Mouse (Mus musculus): Measurements from ENCODE around the gene Fgf22. TPM values are rescaled to one million over a fixed set of nuclear protein-coding genes. Genes with fewer than 3 reads are reported as not detected.

Fgf22 gene
- polyA plus RNA-seq, 1 experiment from 2014 or later = 0.12 TPM

- ATAC-seq (replicated peaks; ENCODE audit: low FRiP score) = no peak
- H3K9ac ChIP-seq = no peak overlapping the region
- H3K4me1 ChIP-seq = peaks cover 83% of the 10 kb centered on the region
- WGBS = 73% methylated on average over 12 of the region's 12 CpGs
- 0 out of 2 replicates have a peak, but pooled peaks cover 3% of the 10 kb centered on the region for H3K36me3 ChIP-seq
- H3K27ac ChIP-seq = peak overlapping the region; percentile 52
- no peaks in the 10 kb centered on the region for H3K27me3 ChIP-seq
- H3K4me3 ChIP-seq (replicated peaks) = no peak overlapping the region
- H3K9me3 ChIP-seq (replicated peaks) = no peaks in the 10 kb centered on the region
- H3K4me2 ChIP-seq = no peak overlapping the region
Measured at GRCm38 (mm10) chr10:79798289-79798928, 43.5 kb downstream of the Fgf22 start.

DNA sequence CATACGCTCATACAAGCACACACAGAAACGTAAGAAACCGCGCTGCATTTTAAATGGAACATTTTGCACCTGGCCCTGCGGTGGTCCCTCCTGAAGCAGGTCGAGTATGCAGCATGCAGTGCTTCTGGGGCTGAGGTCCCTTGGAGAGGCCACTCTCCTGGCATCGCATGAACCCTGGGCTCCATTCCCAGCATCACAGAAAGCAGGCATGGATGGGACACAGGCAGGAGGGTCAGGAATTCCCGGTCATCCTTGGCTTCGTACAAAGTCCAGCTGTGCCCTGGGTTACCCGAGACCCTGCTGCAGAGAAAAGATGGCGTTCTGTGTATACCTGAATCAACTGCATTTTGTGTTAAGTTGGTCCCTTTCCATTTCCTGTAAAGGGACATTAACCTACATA, 45.6 kb downstream of the Fgf22 start:
- peaks cover 88% of the 10 kb centered on the region for H3K4me1 ChIP-seq

GRCm38 (mm10) chr10:79801837-79802236, 47.0 kb downstream of the Fgf22 start:
- 32% methylated on average over 3 of the region's 3 CpGs for WGBS
- Histone ChIP-seq H3K27ac (peak overlapping the region; percentile 89), H3K9ac (no peak overlapping the region)

More for the DNA sequence above, 45.6 kb downstream of the Fgf22 start:
- Histone ChIP-seq H3K27me3 (no peaks in the 10 kb centered on the region), H3K36me3 (0 out of 2 replicates have a peak, but pooled peaks cover 3% of the 10 kb centered on the region), H3K9me3 (replicated peaks) (no peaks in the 10 kb centered on the region), H3K9ac (no peak overlapping the region), H3K27ac (peak overlapping the region; percentile 43; the same call in 1 of the 2 replicates), H3K4me2 (no peak overlapping the region), H3K4me3 (replicated peaks) (no peak overlapping the region)
- 65% methylated on average over 11 of the region's 11 CpGs for WGBS
- ATAC-seq (replicated peaks; ENCODE audit: low FRiP score) = no peak

GRCm38 (mm10) chr10:79802331-79802971, 47.6 kb downstream of the Fgf22 start:
- ATAC-seq (replicated peaks; ENCODE audit: low FRiP score) = peak; percentile 47
- 30% methylated on average over 11 of the region's 11 CpGs for WGBS
- peaks cover 92% of the 10 kb centered on the region for H3K4me1 ChIP-seq
- peak overlapping the region; percentile 2; the same call in 1 of the 2 replicates for H3K9ac ChIP-seq
- no peak overlapping the region for H3K4me3 ChIP-seq (replicated peaks)
- H3K27ac ChIP-seq = peak overlapping the region; percentile 89
- H3K4me2 ChIP-seq = peak overlapping the region; percentile 20; the same call in 1 of the 2 replicates
- H3K9me3 ChIP-seq (replicated peaks) = no peaks in the 10 kb centered on the region
- peaks cover 8% of the 10 kb centered on the region; the same call in 1 of the 2 replicates for H3K36me3 ChIP-seq
- H3K27me3 ChIP-seq = no peaks in the 10 kb centered on the region

More at GRCm38 (mm10) chr10:79801837-79802236, 47.0 kb downstream of the Fgf22 start:
- Histone ChIP-seq H3K4me3 (replicated peaks) (no peak overlapping the region), H3K27me3 (no peaks in the 10 kb centered on the region), H3K36me3 (0 out of 2 replicates have a peak, but pooled peaks cover 3% of the 10 kb centered on the region), H3K4me1 (peaks cover 92% of the 10 kb centered on the region), H3K9me3 (replicated peaks) (no peaks in the 10 kb centered on the region), H3K4me2 (peak overlapping the region; percentile 20; the same call in 1 of the 2 replicates)
- ATAC-seq (replicated peaks; ENCODE audit: low FRiP score) = 0 out of 2 replicates have a peak, but pooled peaks have one; percentile 19

GRCm38 (mm10) chr10:79803716-79804323, 48.9 kb downstream of the Fgf22 start:
- peak; percentile 57 for ATAC-seq (replicated peaks; ENCODE audit: low FRiP score)
- Histone ChIP-seq H3K4me1 (peaks cover 86% of the 10 kb centered on the region), H3K27me3 (no peaks in the 10 kb centered on the region), H3K9me3 (replicated peaks) (no peaks in the 10 kb centered on the region), H3K36me3 (peaks cover 22% of the 10 kb centered on the region), H3K9ac (0 out of 2 replicates have a peak overlapping the region, but pooled peaks have one; percentile 2), H3K4me3 (replicated peaks) (peak overlapping the region; percentile 9), H3K4me2 (peak overlapping the region; percentile 46), H3K27ac (peak overlapping the region; percentile 89)
- WGBS = 9% methylated on average over 29 of the region's 29 CpGs

DNA sequence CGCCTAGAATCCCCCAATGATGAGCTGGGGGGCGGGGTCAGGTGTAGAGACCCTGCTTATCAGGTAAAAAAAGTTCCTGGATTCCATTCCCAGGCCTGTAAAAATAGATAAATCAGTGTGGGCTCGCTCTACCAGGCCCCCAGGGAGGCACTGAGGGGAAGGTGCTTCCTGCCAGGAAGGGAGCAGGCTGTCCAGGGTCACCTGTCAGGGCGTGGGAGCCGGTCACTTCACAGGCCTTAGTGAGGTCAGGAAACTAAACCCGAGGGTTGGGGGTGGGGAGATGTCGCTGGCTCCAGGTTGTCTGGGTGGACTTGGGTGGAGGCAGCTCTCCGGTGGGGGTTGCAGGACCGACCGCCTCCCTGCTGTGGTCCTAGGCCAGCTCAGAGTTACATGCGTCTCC, 50.8 kb downstream of the Fgf22 start:
- Histone ChIP-seq H3K27me3 (no peaks in the 10 kb centered on the region), H3K4me1 (peaks cover 75% of the 10 kb centered on the region), H3K4me2 (peak overlapping the region; percentile 7; the same call in 1 of the 2 replicates), H3K9me3 (replicated peaks) (no peaks in the 10 kb centered on the region), H3K4me3 (replicated peaks) (no peak overlapping the region), H3K36me3 (peaks cover 40% of the 10 kb centered on the region), H3K9ac (no peak overlapping the region), H3K27ac (peak overlapping the region; percentile 89)
- WGBS = 20% methylated on average over 11 of the region's 11 CpGs
- peak; percentile 30 for ATAC-seq (replicated peaks; ENCODE audit: low FRiP score)

DNA sequence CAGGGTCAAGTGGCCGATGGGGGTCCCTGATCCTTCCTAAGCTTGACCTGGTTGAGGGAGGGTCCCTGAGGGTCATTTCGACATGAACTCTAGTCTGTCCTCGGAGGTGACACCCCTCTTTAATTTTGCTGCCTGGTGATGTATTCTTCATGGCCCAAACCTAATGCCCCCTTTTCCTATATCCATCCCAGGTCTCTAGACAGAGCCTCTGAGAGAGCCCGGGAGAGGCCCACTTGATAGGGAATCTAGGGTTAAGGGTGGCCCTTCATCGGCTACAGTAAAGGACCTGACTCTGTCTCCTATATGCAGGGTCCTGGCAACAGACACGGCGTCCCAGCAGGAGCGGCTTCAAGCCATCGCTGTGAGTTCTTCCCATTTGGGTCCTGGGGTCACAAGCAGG, 51.5 kb downstream of the Fgf22 start:
- H3K36me3 ChIP-seq = peaks cover 43% of the 10 kb centered on the region
- H3K4me2 ChIP-seq = no peak overlapping the region
- 72% methylated on average over 9 of the region's 9 CpGs for WGBS
- peaks cover 68% of the 10 kb centered on the region for H3K4me1 ChIP-seq
- no peak overlapping the region for H3K9ac ChIP-seq
- H3K4me3 ChIP-seq (replicated peaks) = no peak overlapping the region
- H3K27me3 ChIP-seq = no peaks in the 10 kb centered on the region
- H3K27ac ChIP-seq = peak overlapping the region; percentile 89; the same call in 1 of the 2 replicates
- no peaks in the 10 kb centered on the region for H3K9me3 ChIP-seq (replicated peaks)
- no peak for ATAC-seq (replicated peaks; ENCODE audit: low FRiP score)

- H3K4me1 ChIP-seq = peaks cover 64% of the 10 kb centered on the region
- no peak overlapping the region for H3K4me3 ChIP-seq (replicated peaks)
- H3K9me3 ChIP-seq (replicated peaks) = no peaks in the 10 kb centered on the region
- H3K4me2 ChIP-seq = no peak overlapping the region
- WGBS = 74% methylated on average over 10 of the region's 10 CpGs
- peaks cover 49% of the 10 kb centered on the region for H3K36me3 ChIP-seq
- ATAC-seq (replicated peaks; ENCODE audit: low FRiP score) = no peak
- H3K27ac ChIP-seq = peak overlapping the region; percentile 80
- no peaks in the 10 kb centered on the region for H3K27me3 ChIP-seq
- H3K9ac ChIP-seq = no peak overlapping the region
Measured at GRCm38 (mm10) chr10:79806972-79807371, 52.1 kb downstream of the Fgf22 start.

DNA sequence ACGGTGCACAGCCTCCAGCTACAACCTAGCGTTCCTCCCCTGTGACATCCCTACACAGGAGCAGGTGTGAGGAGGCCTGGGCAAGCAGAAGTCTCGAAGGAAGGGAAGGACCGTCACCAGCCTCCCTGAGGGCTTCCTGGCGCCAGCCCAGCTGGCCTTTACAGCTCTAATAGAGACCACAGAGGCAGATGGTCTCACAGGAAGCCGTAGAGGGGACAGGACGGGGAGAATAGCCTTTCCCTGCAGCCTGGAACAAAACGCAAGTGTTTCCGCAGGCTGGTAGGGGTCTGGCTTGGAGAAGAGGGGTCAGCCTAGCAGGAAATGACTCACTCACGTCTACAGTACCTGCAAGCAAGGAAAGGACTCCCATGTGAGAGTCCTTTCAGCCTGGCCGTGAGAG, 53.0 kb downstream of the Fgf22 start:
- H3K9ac ChIP-seq = no peak overlapping the region
- ATAC-seq (replicated peaks; ENCODE audit: low FRiP score) = no peak

More for the DNA sequence above, 53.0 kb downstream of the Fgf22 start:
- Histone ChIP-seq H3K4me3 (replicated peaks) (no peak overlapping the region), H3K36me3 (peaks cover 55% of the 10 kb centered on the region), H3K27ac (peak overlapping the region; percentile 80), H3K4me1 (peaks cover 62% of the 10 kb centered on the region), H3K4me2 (no peak overlapping the region), H3K9me3 (replicated peaks) (no peaks in the 10 kb centered on the region), H3K27me3 (no peaks in the 10 kb centered on the region)
- WGBS = 47% methylated on average over 11 of the region's 11 CpGs

Other genes starting within 250 kb of the Fgf22 start
- 42.0 and 45.7 TPM in 2 replicates for gene Plpp2, start 221.3 kb upstream of the Fgf22 start, polyA plus RNA-seq (2015; fragmentation: Nextera tagmentation; extraction: Ambion mirVana)
- 48.6 and 53.6 TPM in 2 replicates for gene Mier2, start 199.9 kb upstream of the Fgf22 start, polyA plus RNA-seq (2015; fragmentation: Nextera tagmentation; extraction: Ambion mirVana)
- not detected in 2 replicates for gene Theg, start 167.7 kb upstream of the Fgf22 start, polyA plus RNA-seq (2015; fragmentation: Nextera tagmentation; extraction: Ambion mirVana)
- 0.05 TPM in 1 of 2 replicates, not detected in the other for gene C2cd4c, start 141.1 kb upstream of the Fgf22 start, polyA plus RNA-seq (2015; fragmentation: Nextera tagmentation; extraction: Ambion mirVana)
- gene Shc2, start 117.2 kb upstream of the Fgf22 start, polyA plus RNA-seq (2015; fragmentation: Nextera tagmentation; extraction: Ambion mirVana) = 10.4 and 12.2 TPM in 2 replicates
- gene Odf3l2, start 109.3 kb upstream of the Fgf22 start, polyA plus RNA-seq (2015; fragmentation: Nextera tagmentation; extraction: Ambion mirVana) = not detected in 2 replicates
- 2.7 and 2.8 TPM in 2 replicates for gene Madcam1, start 90.5 kb upstream of the Fgf22 start, polyA plus RNA-seq (2015; fragmentation: Nextera tagmentation; extraction: Ambion mirVana)
- gene Tpgs1, start 85.7 kb upstream of the Fgf22 start, polyA plus RNA-seq (2015; fragmentation: Nextera tagmentation; extraction: Ambion mirVana) = 71.2 and 81.4 TPM in 2 replicates
- 88.4 and 100 TPM in 2 replicates for gene Cdc34, start 72.9 kb upstream of the Fgf22 start, polyA plus RNA-seq (2015; fragmentation: Nextera tagmentation; extraction: Ambion mirVana)
- 0.50 and 0.95 TPM in 2 replicates for gene Gzmm, start 66.1 kb upstream of the Fgf22 start, polyA plus RNA-seq (2015; fragmentation: Nextera tagmentation; extraction: Ambion mirVana)
- 913 and 925 TPM in 2 replicates for gene Bsg, start 50.6 kb upstream of the Fgf22 start, polyA plus RNA-seq (2015; fragmentation: Nextera tagmentation; extraction: Ambion mirVana)
- gene Hcn2, start 38.4 kb upstream of the Fgf22 start, polyA plus RNA-seq (2015; fragmentation: Nextera tagmentation; extraction: Ambion mirVana) = 0.05 and 0.19 TPM in 2 replicates
- gene Polrmt, start 8.5 kb upstream of the Fgf22 start, polyA plus RNA-seq (2015; fragmentation: Nextera tagmentation; extraction: Ambion mirVana) = 43.7 and 54.4 TPM in 2 replicates
- 88.5 and 102 TPM in 2 replicates for gene Rnf126, start 11.9 kb downstream of the Fgf22 start, polyA plus RNA-seq (2015; fragmentation: Nextera tagmentation; extraction: Ambion mirVana)
- gene Fstl3, start 22.2 kb downstream of the Fgf22 start, polyA plus RNA-seq (2015; fragmentation: Nextera tagmentation; extraction: Ambion mirVana) = 15.3 and 15.6 TPM in 2 replicates
- 0.29 TPM in 1 of 2 replicates, not detected in the other for gene Prss57, start 35.9 kb downstream of the Fgf22 start, polyA plus RNA-seq (2015; fragmentation: Nextera tagmentation; extraction: Ambion mirVana)
- 144 and 158 TPM in 2 replicates for gene Palm, start 38.5 kb downstream of the Fgf22 start, polyA plus RNA-seq (2015; fragmentation: Nextera tagmentation; extraction: Ambion mirVana)
- gene Misp, start 65.9 kb downstream of the Fgf22 start, polyA plus RNA-seq (2015; fragmentation: Nextera tagmentation; extraction: Ambion mirVana) = 14.9 and 15.2 TPM in 2 replicates
- 398 and 438 TPM in 2 replicates for gene Ptbp1, start 99.4 kb downstream of the Fgf22 start, polyA plus RNA-seq (2015; fragmentation: Nextera tagmentation; extraction: Ambion mirVana)
- 7.4 and 8.3 TPM in 2 replicates for gene Prtn3, start 119.4 kb downstream of the Fgf22 start, polyA plus RNA-seq (2015; fragmentation: Nextera tagmentation; extraction: Ambion mirVana)
- gene Plppr3, start 119.6 kb downstream of the Fgf22 start, polyA plus RNA-seq (2015; fragmentation: Nextera tagmentation; extraction: Ambion mirVana) = 62.1 and 74.5 TPM in 2 replicates
- 2.6 and 3.4 TPM in 2 replicates for gene Elane, start 131.2 kb downstream of the Fgf22 start, polyA plus RNA-seq (2015; fragmentation: Nextera tagmentation; extraction: Ambion mirVana)
- gene Cfd, start 135.8 kb downstream of the Fgf22 start, polyA plus RNA-seq (2015; fragmentation: Nextera tagmentation; extraction: Ambion mirVana) = not detected in 2 replicates
- 59.6 and 70.7 TPM in 2 replicates for gene Med16, start 153.8 kb downstream of the Fgf22 start, polyA plus RNA-seq (2015; fragmentation: Nextera tagmentation; extraction: Ambion mirVana)
- gene Gm26602, start 155.8 kb downstream of the Fgf22 start, polyA plus RNA-seq (2015; fragmentation: Nextera tagmentation; extraction: Ambion mirVana) = 0.96 and 14.1 TPM in 2 replicates
- 0.71 and 1.2 TPM in 2 replicates for gene Kiss1r, start 161.9 kb downstream of the Fgf22 start, polyA plus RNA-seq (2015; fragmentation: Nextera tagmentation; extraction: Ambion mirVana)
- 142 and 155 TPM in 2 replicates for gene R3hdm4, start 166.1 kb downstream of the Fgf22 start, polyA plus RNA-seq (2015; fragmentation: Nextera tagmentation; extraction: Ambion mirVana)
- 7.3 and 7.4 TPM in 2 replicates for gene Arid3a, start 172.0 kb downstream of the Fgf22 start, polyA plus RNA-seq (2015; fragmentation: Nextera tagmentation; extraction: Ambion mirVana)
- 115 TPM in 2 replicates for gene Wdr18, start 205.1 kb downstream of the Fgf22 start, polyA plus RNA-seq (2015; fragmentation: Nextera tagmentation; extraction: Ambion mirVana)
- gene Grin3b, start 215.6 kb downstream of the Fgf22 start, polyA plus RNA-seq (2015; fragmentation: Nextera tagmentation; extraction: Ambion mirVana) = 0.31 and 0.39 TPM in 2 replicates
- gene Tmem259, start 229.3 kb downstream of the Fgf22 start, polyA plus RNA-seq (2015; fragmentation: Nextera tagmentation; extraction: Ambion mirVana) = 15.7 and 17.5 TPM in 2 replicates
- gene Cnn2, start 233.5 kb downstream of the Fgf22 start, polyA plus RNA-seq (2015; fragmentation: Nextera tagmentation; extraction: Ambion mirVana) = 253 and 292 TPM in 2 replicates
- gene Abca7, start 241.4 kb downstream of the Fgf22 start, polyA plus RNA-seq (2015; fragmentation: Nextera tagmentation; extraction: Ambion mirVana) = 3.9 and 4.5 TPM in 2 replicates

Measured in kidney, embryonic 15.5 days (tissue).